Mouse (Mus musculus): ENCODE measurements around the gene Cyth3.

DNA sequence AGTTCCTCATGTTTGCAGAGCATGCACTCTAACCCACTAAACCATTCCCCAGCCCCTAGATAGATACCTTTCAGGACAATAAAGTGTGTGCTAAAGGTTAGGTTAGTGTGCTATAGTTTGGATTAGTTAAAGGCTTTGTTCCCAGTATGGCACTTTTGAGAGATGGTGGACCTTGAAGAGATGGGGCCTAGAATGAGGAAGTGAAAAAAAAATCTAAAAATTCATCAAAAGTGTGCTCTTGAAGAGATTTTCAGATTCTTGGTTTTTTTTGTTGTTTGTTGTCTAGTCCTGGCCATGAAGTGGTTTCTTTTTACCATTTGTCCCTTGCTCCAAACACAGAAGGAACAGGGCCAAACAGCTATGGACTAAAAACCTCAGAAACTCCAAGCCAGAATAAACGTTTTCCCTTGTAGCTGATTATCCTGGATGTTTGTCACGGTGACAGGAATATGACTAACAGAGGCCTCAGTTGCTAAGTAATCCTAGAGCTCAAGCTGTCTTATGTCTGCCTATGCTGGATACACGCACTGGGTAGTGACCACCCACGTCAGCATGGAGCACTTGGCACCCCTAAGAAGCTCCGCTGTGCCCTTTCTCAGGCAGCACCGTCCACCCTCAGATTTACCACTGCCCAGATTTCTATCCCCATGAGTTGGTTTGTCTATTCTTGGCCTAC is 48.6 kb downstream of the Cyth3 start:
- no peak for TF ChIP-seq CTCF (IDR thresholded peaks at IDR 0.05; ENCODE audit: extremely low read depth, insufficient read depth, insufficient read length, insufficient replicate concordance)
- TF ChIP-seq POLR2A (IDR thresholded peaks at IDR 0.05; ENCODE audit: low read depth, low read length), result no peak

All from spleen, adult 2 months (tissue).